Mouse (Mus musculus): ENCODE measurements around the gene Reln.

The Reln gene

DNA sequence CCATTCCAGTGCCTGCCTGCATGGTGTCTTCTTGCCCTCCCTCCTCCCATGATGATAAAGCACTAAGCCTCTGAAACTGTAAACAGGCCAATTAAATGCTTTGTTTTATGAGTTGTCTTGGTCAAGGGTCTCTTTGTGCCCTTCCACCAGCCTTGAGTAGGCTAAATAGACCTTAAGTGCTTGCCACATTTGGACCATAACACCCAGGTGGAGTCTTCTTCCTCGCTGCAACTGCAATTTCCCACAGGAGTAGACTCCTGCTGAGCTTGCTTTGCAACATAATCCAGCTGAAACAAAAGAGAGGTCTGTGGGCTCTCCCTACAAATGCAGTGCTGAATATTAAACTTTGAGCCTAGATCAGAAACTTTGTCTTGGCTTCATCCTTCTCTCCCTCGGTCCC lies 35.5 kb downstream of the Reln start:
- intact Hi-C loops (cut with DNase I): no loop called here

DNA sequence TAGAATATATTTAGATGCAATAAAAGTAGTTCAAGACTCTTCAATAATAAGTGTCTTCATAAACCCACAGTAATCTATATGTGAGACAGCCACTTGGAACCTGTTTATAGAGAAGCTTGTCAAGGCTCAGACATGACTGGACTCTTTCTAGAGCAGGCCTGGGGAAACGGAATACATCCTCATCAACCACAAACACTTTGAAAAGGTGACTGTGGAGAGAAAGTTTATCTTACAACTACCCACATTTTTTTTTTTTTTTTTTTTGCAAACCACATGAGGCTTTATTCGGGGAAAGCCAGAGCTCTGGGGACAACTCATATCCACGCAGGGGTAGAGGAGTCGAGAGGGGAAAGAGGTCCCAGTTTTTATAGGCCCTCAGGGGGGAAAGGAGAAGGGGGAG lies 36.6 kb downstream of the Reln start:
- intact Hi-C loops (cut with DNase I): no loop called here

DNA sequence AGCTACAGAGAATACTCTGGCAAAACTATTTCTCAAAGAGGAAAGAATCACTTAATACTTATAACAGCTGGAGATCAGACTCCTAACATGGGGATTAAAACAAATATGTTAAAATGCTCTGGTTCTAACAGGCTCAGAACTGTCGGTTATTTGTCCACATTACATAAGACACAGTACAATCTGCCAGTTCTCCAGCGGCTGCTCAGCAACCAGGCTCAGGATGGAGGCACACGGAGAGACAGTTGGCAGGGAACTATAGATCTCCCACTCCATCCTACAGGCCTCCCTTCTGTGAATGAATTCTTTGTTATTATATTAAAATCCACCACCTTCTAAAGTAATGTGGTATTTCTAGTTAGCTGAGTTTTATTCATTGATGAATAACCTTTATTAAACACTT lies 37.4 kb downstream of the Reln start:
- intact Hi-C loops (cut with DNase I): no loop called here

DNA sequence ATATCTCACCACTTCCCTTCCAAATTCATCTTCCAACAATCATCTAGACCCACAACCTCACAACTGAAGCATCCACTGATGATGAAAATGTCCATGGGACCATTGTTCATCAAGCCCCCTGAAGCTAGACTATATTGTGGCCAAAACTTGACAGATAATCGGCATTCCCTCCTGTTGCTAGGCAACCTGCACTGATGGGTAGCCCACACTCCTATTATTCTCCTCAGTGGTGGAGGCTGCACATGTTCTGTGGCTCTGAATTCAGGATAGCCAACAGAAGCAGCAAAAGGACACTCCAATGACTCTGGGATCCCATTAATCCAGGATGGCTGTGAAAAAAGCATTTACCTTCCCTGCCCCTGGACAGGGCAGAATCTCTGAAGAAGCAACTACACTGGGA lies 40.8 kb downstream of the Reln start:
- intact Hi-C loops (cut with DNase I): no loop called here

DNA sequence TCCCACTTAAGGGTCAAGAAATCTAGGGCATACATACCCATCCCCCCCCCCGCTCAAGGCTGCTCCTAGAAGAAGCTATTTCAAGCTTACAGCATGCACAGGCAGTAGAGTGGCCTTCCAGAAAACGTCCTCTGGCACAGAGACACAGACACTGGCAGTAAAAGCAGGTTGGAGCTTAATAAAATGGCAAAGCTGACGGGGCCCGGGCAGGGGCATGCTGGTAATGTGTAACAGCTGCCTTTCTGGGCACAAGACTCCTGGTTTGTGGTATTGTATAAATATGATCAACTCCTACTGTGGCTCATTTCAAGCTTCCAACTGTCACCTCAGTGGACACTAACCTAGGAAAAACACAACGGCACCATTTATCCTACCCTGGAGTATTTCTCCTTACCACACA lies 42.2 kb downstream of the Reln start:
- intact Hi-C loops (cut with DNase I): no loop called here

DNA sequence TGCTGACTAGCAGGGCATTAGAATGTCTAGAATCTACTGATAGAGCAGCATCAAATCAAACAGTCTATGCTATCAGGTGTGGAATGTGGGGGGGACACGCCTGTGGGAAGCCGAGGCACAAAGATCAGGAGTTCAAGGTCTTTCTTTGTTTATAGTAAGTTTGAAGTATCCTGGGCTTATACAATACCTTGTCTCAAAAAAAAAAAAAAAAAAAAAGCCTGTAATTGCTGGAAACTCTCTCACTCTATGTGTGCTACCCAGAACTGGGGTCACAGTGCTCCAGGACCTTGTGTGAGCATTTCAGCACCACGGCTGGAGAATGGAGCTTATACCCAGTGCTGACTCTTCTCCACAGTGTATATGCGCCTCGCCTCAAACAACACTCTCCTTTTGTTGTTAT lies 43.7 kb downstream of the Reln start:
- intact Hi-C loops (cut with DNase I): no loop called here

DNA sequence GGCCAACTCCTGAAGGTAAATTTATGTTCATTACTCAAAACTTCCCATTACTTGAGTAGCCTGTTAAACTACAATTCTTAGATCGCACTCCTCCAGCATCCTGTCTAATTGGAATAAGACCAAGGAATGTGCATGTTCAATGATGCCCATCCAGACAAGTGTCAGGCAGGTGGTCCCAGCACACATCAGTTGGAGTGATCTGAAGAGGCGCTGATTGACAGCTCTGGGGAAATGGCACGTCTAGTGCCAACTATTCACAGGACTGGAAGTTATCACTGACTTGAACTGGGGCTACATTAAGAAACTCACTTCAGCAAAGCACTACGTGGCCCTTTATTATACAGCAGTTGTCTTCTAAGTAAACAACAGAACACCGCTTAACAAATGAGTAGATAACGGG lies 44.5 kb downstream of the Reln start:
- intact Hi-C loops (cut with DNase I): no loop called here

DNA sequence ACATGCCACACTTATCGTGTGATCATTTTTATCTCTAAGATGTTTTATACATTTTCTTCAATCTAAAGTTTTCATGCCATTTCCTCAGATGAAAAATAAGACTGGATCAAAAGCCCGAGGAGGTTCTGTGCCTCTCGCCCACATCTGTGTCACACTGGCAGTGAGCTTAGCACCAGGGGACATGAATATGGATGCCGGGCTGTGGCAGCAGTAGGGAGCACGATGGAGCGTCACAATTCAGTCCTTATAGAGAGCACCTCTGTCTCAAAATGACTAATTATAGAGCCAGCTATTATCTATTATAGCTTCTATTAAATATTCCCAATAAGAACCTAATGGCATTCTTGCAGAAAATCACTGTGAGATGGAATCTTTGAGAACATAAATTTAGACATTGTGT lies 49.3 kb downstream of the Reln start:
- intact Hi-C loops (cut with DNase I): no loop called here

DNA sequence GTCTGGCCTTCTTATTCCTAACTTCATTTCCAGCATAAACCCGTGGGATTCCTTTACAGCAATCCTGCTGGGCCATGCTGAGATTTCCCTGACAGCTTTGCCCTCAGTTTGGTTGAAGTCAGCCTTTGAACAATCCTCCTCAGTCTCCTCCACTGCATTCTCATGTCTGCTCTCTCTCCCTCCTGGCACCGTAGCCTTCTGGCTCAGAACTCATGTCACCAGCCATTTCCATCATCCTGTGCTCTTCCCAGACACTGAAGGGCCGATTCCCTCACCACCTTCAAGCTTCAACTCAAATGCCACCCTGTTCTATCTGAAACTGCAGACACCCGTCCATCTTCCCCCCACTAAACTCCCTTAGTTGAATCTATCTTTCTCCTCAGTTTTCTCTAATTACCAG lies 53.1 kb downstream of the Reln start:
- intact Hi-C loops (cut with DNase I): no loop called here

DNA sequence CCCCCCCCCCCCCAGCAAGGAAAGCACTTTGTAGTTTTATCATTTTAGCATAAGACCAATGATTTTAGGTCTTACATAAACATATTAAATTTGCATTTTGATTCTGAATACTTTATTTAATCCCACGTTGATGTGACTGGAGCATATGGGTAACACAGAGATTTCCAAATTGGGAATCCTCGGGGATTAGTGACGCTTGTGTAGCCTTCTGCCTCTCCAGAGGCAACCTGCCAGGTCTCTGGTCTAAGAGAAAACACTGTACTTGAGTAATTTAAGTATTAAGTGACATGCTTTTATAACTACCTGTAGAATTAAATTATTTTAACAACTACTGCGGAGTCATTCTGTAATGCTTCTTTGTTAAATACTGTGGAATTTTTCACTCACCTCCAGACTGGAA lies 59.1 kb downstream of the Reln start:
- intact Hi-C loops (cut with DNase I): no loop called here

DNA sequence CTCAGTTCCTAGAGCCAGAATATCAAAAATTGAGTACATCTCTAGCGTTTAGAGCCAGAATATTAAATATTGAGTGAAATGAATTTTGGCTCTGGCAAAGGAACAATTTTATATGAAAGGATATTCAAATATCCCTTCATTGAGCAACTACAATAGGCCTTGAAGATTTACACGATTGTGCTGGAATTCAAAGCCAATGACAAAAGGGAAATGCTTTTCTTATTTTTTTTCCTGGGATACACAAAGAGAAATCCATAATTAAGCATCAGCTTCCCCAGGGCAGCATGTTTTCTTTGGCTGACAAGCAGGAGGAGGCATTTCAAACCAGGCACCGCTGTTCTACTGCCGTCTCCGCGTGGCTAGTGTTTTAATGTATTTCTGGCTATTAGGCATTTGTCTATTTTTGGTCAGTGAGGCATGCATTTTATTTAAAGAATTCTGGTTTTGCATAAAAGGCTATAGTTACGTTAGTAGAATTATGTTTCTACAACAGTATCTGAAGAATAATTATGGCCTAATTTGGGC lies 62.3 kb downstream of the Reln start:
- intact Hi-C loops (cut with DNase I): no loop called here

DNA sequence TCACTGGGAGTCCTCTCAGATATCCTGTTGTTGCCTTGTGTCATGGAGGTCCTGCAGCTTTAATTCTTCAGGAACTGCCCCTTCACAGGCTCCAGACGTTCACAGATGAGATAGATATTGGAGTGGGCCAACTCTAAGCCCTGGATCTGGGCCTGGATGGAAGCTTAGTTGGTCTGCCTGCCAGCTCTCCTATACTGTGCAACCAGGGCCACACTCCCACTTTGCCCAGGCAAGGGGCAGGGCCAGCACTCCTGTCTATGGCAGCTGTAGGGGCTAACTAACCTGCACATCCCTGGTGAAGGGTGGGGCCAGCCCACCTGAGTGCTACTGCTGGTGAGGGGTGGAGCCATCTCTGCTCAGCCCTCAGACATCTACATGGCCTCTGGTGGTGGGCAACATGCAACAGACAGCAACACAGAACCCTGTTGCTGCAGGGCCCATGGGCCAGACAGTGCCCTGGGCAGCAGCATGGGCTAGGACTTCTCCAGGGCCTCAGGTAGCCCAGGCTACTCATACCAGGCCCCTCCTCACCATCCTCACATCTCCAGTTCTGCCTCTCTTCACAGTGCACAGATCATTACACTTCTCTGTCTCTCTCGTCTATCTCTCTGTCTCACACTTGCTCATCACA lies 63.9 kb downstream of the Reln start:
- intact Hi-C loops (cut with DNase I): no loop called here

DNA sequence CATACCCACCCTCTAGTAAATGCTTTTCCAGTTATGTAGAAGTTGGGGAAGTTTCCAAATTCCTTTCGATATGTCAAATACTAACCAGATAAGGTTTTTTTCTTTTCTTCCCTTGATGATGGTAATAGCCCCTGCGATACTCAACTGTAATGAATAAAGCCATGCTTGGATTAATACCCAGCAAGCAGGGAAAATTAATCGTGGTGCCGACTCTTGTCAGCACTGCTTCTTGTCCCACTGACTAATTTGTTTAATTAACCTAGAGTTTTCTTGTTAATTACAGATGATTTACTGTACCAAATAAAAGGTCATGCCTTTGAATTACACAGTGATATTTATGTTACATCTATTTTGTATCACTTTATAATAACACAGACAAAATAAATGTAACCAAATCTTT lies 65.3 kb downstream of the Reln start:
- intact Hi-C loops (cut with DNase I): no loop called here

DNA sequence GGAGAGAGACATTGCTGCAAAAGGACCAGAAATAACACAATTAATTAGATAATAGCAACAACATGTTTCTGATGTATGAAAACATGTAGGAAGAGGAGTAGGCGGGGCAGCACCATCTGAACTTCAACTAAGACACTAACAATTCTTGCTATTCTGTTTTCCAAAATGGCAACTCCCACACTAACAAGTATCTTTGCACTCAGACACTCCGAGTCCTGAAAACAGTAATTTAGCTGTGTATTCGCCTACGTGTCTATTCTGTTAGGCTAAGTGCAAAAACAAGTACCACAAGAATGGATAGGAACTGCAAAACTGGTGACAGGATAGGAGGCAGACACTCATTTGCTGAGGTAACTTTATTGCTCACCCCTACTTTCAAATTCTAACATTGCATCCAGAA lies 70.4 kb downstream of the Reln start:
- intact Hi-C loops (cut with DNase I): no loop called here

DNA sequence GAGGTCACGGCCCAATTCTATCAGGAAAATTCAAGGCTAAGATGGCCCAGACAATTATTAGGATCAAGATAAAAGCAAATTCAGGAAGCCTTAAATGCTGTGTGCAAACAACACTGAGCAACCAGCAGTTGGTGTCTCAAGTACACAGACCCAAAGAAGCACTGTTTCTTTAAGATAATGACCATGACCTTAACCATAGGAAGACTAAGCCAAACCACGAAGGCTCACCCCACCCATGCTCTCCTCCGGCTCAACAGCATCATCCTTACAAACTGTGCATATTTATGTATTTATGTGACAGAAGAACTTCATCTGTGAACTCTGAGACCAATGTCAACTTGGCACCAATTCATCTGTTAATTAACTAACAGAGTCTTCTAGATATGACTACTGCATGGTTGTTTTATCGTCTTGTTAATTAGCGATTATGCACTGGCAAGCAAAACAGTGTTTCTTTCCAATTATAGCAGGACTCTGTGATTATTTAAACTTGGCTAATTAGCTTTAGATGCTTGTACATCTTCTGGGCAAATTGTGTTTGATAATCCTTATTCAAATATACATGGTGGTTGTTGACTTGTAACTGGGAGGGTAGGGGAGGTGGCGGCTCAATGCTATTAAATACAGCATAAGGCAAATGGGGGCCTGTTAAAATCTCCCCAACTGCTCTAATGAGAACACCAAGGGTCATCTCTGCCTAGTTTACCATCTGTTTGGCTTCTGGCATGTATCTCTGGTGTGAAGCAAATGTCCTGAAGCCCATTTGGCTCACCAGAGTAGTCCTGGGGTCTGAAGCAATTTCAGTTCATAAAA lies 77.8 kb downstream of the Reln start:
- intact Hi-C loops (cut with DNase I): no loop called here

DNA sequence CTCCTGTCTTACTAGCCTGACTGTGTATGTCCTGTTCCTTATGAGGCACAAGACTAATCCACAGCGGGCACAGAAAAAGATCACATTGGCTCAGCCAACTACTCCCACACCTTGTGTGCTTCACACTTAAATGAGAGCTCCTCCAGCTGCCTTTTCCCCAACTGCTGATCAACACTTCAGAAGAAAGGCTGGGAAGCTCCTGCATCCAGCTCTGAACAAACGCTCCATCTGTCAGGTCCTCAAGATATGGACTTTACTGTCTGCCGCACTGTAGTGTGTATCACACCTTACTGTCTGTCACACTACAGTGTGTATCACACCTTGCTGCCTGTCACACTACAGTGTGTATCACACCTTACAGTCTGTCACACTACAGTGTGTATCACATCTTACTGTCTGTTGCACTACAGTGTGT lies 82.1 kb downstream of the Reln start:
- intact Hi-C loops (cut with DNase I): no loop called here

DNA sequence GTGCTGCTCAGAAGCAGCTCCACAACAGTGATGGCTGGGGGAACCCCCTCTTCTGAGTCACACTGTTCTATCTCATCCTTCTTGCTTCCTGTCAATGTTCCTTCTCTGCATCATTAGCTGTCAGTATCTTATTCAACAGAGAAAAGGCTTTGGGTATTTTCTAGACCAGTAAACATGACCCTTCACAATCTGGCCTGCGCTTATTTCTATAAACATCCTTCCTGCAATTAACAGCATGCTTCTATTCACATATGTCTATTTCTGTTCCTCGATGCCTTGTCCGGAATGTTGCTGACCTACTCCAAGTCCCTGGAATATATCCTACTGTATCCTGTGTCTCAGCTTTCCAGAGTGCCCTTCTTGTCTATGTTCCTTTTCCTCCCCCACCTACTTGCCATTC lies 89.2 kb downstream of the Reln start:
- intact Hi-C loops (cut with DNase I): no loop called here

DNA sequence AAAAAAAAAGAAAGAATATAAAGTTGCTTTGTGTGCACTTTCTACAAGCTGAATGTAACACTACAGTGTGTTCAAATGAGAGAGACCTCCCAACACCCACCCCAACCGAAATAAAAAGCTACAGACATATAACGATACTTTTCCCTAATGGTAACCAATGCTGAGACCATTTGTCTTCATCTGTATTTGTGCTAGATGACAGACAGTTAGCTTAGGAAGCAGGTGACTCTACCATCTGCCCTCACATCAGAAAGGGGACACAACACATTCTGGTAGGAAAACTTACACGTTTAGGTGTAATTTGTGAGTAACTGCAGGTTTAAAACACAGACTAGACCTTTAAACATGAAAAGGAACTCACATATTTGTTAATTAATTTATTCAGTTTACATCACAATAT lies 90.6 kb downstream of the Reln start:
- intact Hi-C loops (cut with DNase I): no loop called here

DNA sequence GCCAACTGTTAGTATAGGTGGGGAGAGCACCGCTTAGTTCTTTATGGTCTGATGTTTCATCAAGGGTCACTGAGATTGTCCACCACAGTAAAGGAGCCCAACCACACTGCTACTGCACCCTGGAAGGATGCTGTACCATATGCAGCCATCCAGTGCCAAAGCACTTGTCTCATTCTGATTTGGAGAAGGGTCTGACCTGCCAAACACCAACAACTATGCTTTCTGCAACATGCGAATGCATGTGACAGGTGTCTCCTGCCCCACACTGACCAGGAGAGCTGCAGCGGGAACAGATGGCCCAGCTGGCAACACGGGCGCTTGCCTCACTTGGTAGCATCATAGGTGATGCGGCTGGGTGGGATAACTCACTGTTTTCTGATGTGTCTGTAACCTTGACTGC lies 91.2 kb downstream of the Reln start:
- intact Hi-C loops (cut with DNase I): no loop called here

DNA sequence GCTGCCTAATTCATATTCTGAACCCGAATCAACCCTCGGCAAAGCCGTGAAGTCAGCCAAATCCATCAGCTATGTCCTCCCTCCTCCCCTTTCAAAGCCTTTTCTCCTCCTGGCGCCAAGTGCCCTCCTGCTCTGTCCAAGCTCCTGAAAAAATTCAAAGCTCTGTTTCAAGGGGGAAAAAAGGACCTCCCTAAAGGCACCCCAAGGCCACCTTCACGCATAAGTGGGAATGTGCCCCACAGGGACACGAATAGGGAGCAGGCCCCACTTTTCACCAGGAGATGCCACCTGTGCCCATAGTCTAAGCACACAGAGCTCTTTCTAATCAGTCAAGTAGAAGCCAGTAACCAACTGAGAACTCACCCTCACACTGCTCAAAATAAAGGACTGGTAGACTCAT lies 96.7 kb downstream of the Reln start:
- intact Hi-C loops (cut with DNase I): no loop called here

DNA sequence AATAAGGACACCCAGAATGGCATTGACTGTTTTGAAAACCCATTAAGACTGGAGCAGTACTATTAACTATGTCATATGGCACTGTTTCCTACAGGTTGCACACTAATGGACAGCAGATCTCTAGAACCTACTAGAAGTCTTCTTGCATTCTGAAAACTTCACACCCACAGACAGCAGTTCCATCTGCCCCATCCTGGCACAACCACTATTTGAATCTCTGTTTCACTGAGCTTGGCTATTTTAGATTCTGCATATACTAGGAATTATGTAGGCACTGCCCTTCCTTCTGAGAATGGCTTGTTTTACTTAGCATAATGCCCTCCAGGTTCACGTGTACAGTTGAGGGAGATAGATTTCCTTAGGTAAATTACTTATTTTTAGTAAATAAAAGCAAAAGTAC lies 99.4 kb downstream of the Reln start:
- intact Hi-C loops (cut with DNase I): no loop called here

DNA sequence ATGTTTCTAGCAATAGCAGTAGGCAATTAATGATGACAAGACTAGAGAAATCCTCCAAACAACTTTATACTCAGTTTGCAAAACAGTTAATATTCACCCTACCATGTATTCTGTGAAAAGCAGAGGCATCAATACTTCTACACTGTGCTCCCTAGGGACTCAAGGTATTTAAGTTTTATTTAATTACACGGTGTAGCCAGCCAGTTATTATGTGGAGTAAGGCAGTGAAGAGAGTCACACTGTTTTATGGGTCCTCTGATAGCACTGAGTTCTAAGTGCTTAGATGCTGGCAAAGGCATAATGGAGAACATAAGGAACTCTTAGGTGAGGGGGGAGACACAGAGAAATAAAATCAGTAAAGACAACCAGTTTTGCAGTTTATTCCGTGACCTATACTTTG lies 101.0 kb downstream of the Reln start:
- intact Hi-C loops (cut with DNase I): no loop called here

DNA sequence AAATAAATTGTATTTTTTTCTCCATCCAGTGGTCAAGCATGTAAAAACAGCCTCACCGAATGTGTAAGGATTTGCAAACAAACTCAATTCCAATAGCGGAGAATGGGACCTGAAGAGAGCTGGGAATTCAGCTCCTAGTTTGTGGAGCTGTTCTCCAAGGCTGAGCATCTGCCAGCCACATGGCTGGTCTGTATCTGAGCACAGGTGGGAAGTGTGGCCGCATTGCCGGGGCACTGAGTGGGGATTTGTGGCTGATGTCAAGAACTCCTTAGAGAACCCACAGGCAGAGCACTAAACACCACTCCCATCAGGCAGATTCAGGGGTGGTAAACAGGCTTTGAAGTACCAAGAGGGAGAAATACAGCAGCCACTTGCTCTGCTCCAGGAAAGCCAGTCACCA lies 102.9 kb downstream of the Reln start:
- intact Hi-C loops (cut with DNase I): no loop called here

Data from adrenal gland (tissue).